Mouse (Mus musculus): Measurements from ENCODE around the gene Usp46.
"Not testable (repeated sequence)": the region's sequence is repeated elsewhere in the genome, so short reads cannot be mapped to it uniquely, and the experiment has no call there.

Usp46 gene

GRCm38 (mm10) chr5:74028691-74029479, 39.3 kb downstream of the Usp46 start:
- no peak for DNase-seq (ENCODE audit: low read depth, low spot score)

- DNase-seq (ENCODE audit: low read depth, low spot score), result no peak
Measured at GRCm38 (mm10) chr5:74028221-74028620, 40.0 kb downstream of the Usp46 start.

- DNase-seq (ENCODE audit: low read depth, low spot score), result no peak
Measured at GRCm38 (mm10) chr5:74020506-74020905, 47.7 kb downstream of the Usp46 start.

GRCm38 (mm10) chr5:74018870-74019565, 49.2 kb downstream of the Usp46 start:
- DNase-seq (ENCODE audit: low read depth, low spot score), result no peak

- DNase-seq (ENCODE audit: low read depth, low spot score), result no peak
Measured at GRCm38 (mm10) chr5:74017488-74017887, 50.7 kb downstream of the Usp46 start.

GRCm38 (mm10) chr5:74011629-74012028, 56.6 kb downstream of the Usp46 start:
- DNase-seq (ENCODE audit: low read depth, low spot score), result no peak

- no peak for DNase-seq (ENCODE audit: low read depth, low spot score)
Measured at GRCm38 (mm10) chr5:74007492-74008070, 60.6 kb downstream of the Usp46 start.

- DNase-seq (ENCODE audit: low read depth, low spot score), result no peak
Measured at GRCm38 (mm10) chr5:74005936-74006335, 62.3 kb downstream of the Usp46 start.

- DNase-seq (ENCODE audit: low read depth, low spot score), result no peak
Measured at GRCm38 (mm10) chr5:74001743-74002142, 66.5 kb downstream of the Usp46 start.

GRCm38 (mm10) chr5:73998966-73999365, 69.3 kb downstream of the Usp46 start:
- no peak for DNase-seq (ENCODE audit: low read depth, low spot score)

- no peak for DNase-seq (ENCODE audit: low read depth, low spot score)
Measured at GRCm38 (mm10) chr5:73994850-73995249, 73.4 kb downstream of the Usp46 start.

- no peak for DNase-seq (ENCODE audit: low read depth, low spot score)
Measured at GRCm38 (mm10) chr5:73993538-73993937, 74.7 kb downstream of the Usp46 start.

GRCm38 (mm10) chr5:73992321-73992720, 75.9 kb downstream of the Usp46 start:
- DNase-seq (ENCODE audit: low read depth, low spot score), result no peak

- DNase-seq (ENCODE audit: low read depth, low spot score), result no peak
Measured at GRCm38 (mm10) chr5:73989532-73989931, 78.7 kb downstream of the Usp46 start.

- DNase-seq (ENCODE audit: low read depth, low spot score), result no peak
Measured at GRCm38 (mm10) chr5:73987777-73988560, 80.3 kb downstream of the Usp46 start.

GRCm38 (mm10) chr5:73977426-73977825, 90.8 kb downstream of the Usp46 start:
- no peak for DNase-seq (ENCODE audit: low read depth, low spot score)

GRCm38 (mm10) chr5:73971701-73972100, 96.5 kb downstream of the Usp46 start:
- DNase-seq (ENCODE audit: low read depth, low spot score), result no peak

- no peak for DNase-seq (ENCODE audit: low read depth, low spot score)
Measured at GRCm38 (mm10) chr5:73970024-73970628, 98.1 kb downstream of the Usp46 start.

- DNase-seq (ENCODE audit: low read depth, low spot score), result no peak
Measured at GRCm38 (mm10) chr5:73969338-73969737, 98.9 kb downstream of the Usp46 start.

- DNase-seq (ENCODE audit: low read depth, low spot score), result no peak
Measured at GRCm38 (mm10) chr5:73959779-73960178, 108.5 kb downstream of the Usp46 start.

GRCm38 (mm10) chr5:73958614-73959013, 109.6 kb downstream of the Usp46 start:
- DNase-seq (ENCODE audit: low read depth, low spot score), result not testable (repeated sequence)
